Mouse (Mus musculus) kidney, adult 2 months (tissue): ENCODE data around the gene Adgrf5. TPM values are rescaled to one million over a fixed set of nuclear protein-coding genes. Genes with fewer than 3 reads are reported as not detected.

Experiments used
- DNase-seq: peaks from one replicate; pipeline ENCODE4 v3.0.0; 2021
- H3K27ac ChIP-seq: fragments of 200-500 bp; 2 replicates; pipeline ENCODE4 v1.5.1; 2012; ENCODE audit warnings: low read depth, low read length, control low read depth, inconsistent platforms; ENCODE audit not compliant: insufficient read depth
- H3K27me3 ChIP-seq: fragments of 200-500 bp; replicated peaks from 2 replicates; pipeline ENCODE4 v1.6.1; 2012; ENCODE audit warnings: mild to moderate bottlenecking, moderate library complexity, low read length, inconsistent platforms; ENCODE audit not compliant: control insufficient read depth, insufficient read depth
- H3K36me3 ChIP-seq: fragments of 200-500 bp; 2 replicates; pipeline ENCODE4 v1.6.1; 2012; ENCODE audit warnings: mild to moderate bottlenecking, moderate library complexity, low read length, inconsistent platforms; ENCODE audit not compliant: control insufficient read depth, insufficient read depth
- H3K4me1 ChIP-seq: fragments of 200-500 bp; 2 replicates; pipeline ENCODE4 v1.6.1; 2011; ENCODE audit warnings: low read length; ENCODE audit not compliant: control insufficient read depth, insufficient read depth
- H3K4me3 ChIP-seq: fragments of 200-500 bp; 2 replicates; pipeline ENCODE4 v1.5.1; 2011; ENCODE audit warnings: mild to moderate bottlenecking, low read depth, low read length, control low read depth; ENCODE audit not compliant: insufficient read depth
- CTCF ChIP-seq: fragments of 200-500 bp; conservative IDR thresholded peaks from 2 replicates; pipeline ENCODE4 v1.5.1; 2011; ENCODE audit warnings: low read depth, mild to moderate bottlenecking, control low read depth, low read length, moderate library complexity, mixed read lengths; ENCODE audit not compliant: insufficient read depth, insufficient read length
- POLR2A ChIP-seq: fragments of 200-500 bp; IDR thresholded peaks from one replicate; pipeline ENCODE4 v1.6.1; 2011; ENCODE audit warnings: low read depth, low read length, control low read depth
- WGBS: fragments of 180-500 bp; shearing (Covaris S2); methylation state at CpG from one replicate; pipeline ENCODE4 v1.1.7; 2018; 5-methylcytosine and 5-hydroxymethylcytosine counted together
- polyA plus RNA-seq: library from polyadenylated mRNA; depleted of rRNA; stranded (reverse); fragments of >200 nt; gene quantifications from 2 replicates; pipeline ENCODE4 v1.2.3, GENCODE M21; 2012

The Adgrf5 gene
- polyA plus RNA-seq, 1 experiment = 41.7 TPM

GRCm38 (mm10) chr17:43374020-43374419, 13.8 kb downstream of the Adgrf5 start:
- Histone ChIP-seq H3K4me3 (no peak overlapping the region), H3K36me3 (no peaks in the 10 kb centered on the region), H3K27me3 (no peaks in the 10 kb centered on the region), H3K4me1 (peaks cover 7% of the 10 kb centered on the region; the same call in 1 of the 2 replicates), H3K27ac (peak overlapping the region; percentile 34)
- TF ChIP-seq POLR2A = no peak
- TF ChIP-seq CTCF = no peak
- DNase-seq = peak; percentile 47
- WGBS = 69% methylated on average over 4 of the region's 4 CpGs

- 52% methylated on average over 5 of the region's 5 CpGs for WGBS
- H3K27me3 ChIP-seq = no peaks in the 10 kb centered on the region
- H3K27ac ChIP-seq = peak overlapping the region; percentile 58; the same call in 1 of the 2 replicates
- H3K4me3 ChIP-seq = no peak overlapping the region
- H3K4me1 ChIP-seq = peaks cover 7% of the 10 kb centered on the region; the same call in 1 of the 2 replicates
- H3K36me3 ChIP-seq = no peaks in the 10 kb centered on the region
- TF ChIP-seq POLR2A (no peak), CTCF (no peak)
- peak; percentile 65 for DNase-seq
Observed at GRCm38 (mm10) chr17:43376527-43376926, 16.3 kb downstream of the Adgrf5 start.

GRCm38 (mm10) chr17:43378703-43379102, 18.5 kb downstream of the Adgrf5 start:
- Histone ChIP-seq H3K36me3 (no peaks in the 10 kb centered on the region), H3K4me3 (no peak overlapping the region), H3K4me1 (peaks cover 2% of the 10 kb centered on the region; the same call in 1 of the 2 replicates), H3K27ac (peak overlapping the region; percentile 76), H3K27me3 (no peaks in the 10 kb centered on the region)
- peak; percentile 65 for DNase-seq
- WGBS = 62% methylated on average over 5 of the region's 5 CpGs
- no peak for TF ChIP-seq POLR2A
- TF ChIP-seq CTCF = no peak

- Histone ChIP-seq H3K27me3 (no peaks in the 10 kb centered on the region), H3K36me3 (no peaks in the 10 kb centered on the region), H3K4me1 (no peaks in the 10 kb centered on the region), H3K27ac (no peak overlapping the region), H3K4me3 (no peak overlapping the region)
- WGBS = 88% methylated on average over 5 of the region's 5 CpGs
- TF ChIP-seq CTCF = no peak
- no peak for DNase-seq
Observed at GRCm38 (mm10) chr17:43386331-43386730, 26.1 kb downstream of the Adgrf5 start.

GRCm38 (mm10) chr17:43387171-43387570, 26.9 kb downstream of the Adgrf5 start:
- Histone ChIP-seq H3K4me3 (no peak overlapping the region), H3K27me3 (no peaks in the 10 kb centered on the region), H3K27ac (no peak overlapping the region), H3K4me1 (no peaks in the 10 kb centered on the region), H3K36me3 (no peaks in the 10 kb centered on the region)
- 45% methylated on average over 3 of the region's 3 CpGs for WGBS
- TF ChIP-seq CTCF (no peak), POLR2A (no peak)
- DNase-seq = peak; percentile 24

- peak; percentile 54 for DNase-seq
- no peaks in the 10 kb centered on the region for H3K27me3 ChIP-seq
- TF ChIP-seq CTCF = no peak
- no peak for TF ChIP-seq POLR2A
Observed at GRCm38 (mm10) chr17:43389256-43389655, 29.0 kb downstream of the Adgrf5 start.

GRCm38 (mm10) chr17:43392191-43392590, 31.9 kb downstream of the Adgrf5 start:
- Histone ChIP-seq H3K27ac (0 out of 2 replicates have a peak overlapping the region, but pooled peaks have one; percentile 4), H3K4me3 (peak overlapping the region; percentile 16), H3K4me1 (no peaks in the 10 kb centered on the region), H3K27me3 (no peaks in the 10 kb centered on the region), H3K36me3 (no peaks in the 10 kb centered on the region)
- TF ChIP-seq POLR2A = no peak
- TF ChIP-seq CTCF = no peak
- no peak for DNase-seq
- 41% methylated on average over 9 of the region's 9 CpGs for WGBS

More at GRCm38 (mm10) chr17:43389256-43389655, 29.0 kb downstream of the Adgrf5 start:
- Histone ChIP-seq H3K27ac (peak overlapping the region; percentile 67), H3K4me1 (no peaks in the 10 kb centered on the region), H3K36me3 (no peaks in the 10 kb centered on the region), H3K4me3 (peak overlapping the region; percentile 58)
- 66% methylated on average over 11 of the region's 11 CpGs for WGBS
